Mouse (Mus musculus) Patski (cell line): ENCODE measurements at regions not wholly inside any gene's neighbourhood (a gene's known extent, or its start where the extent isn't known, plus 50 kb on each side); places are given as distances from the start of the nearest gene placed in this dataset.
"Not testable (repeated sequence)": the region's sequence is repeated elsewhere in the genome, so short reads cannot be mapped to it uniquely, and the experiment has no call there.

ENCODE experiments used
- ATAC-seq: fragments of 100-300 bp; one replicate; pipeline ENCODE4 v1.8.0; 2021
- CTCF ChIA-PET: fragments of 350-600 bp; sonication (Branson Sonifier 250); formaldehyde crosslinking; loops from one replicate; lab custom pipeline; 2022; ENCODE audit warnings: inconsistent platforms; lab: Charles Lee
- POLR2A ChIA-PET: fragments of 350-600 bp; sonication (Branson Sonifier 250); formaldehyde crosslinking; loops from one replicate; lab custom pipeline; 2022; ENCODE audit warnings: antibody characterized with exemption, inconsistent platforms; lab: Charles Lee
- DNase-seq: peaks from one replicate; pipeline ENCODE4 v3.0.0-alpha.2; 2011; ENCODE audit warnings: low read depth, low spot score
- H3K27me3 ChIP-seq: fragments of 371-371 bp; one replicate; pipeline ENCODE4 v1.5.1; 2021
- CTCF ChIP-seq: fragments of 100-300 bp; IDR thresholded peaks from one replicate; pipeline ENCODE4 v1.5.1; 2021
- in situ Hi-C: fragments of 300-500 bp; cut with MboI; formaldehyde crosslinking; loops from 3 replicates; pipeline ENCODE4 v1.11.1; 2018; ENCODE audit warnings: low pct_unique_long_range_greater_than_20kb, mixed read lengths

GRCm38 (mm10) chr17:42956588-42956987, 59.8 kb upstream of the Tnfrsf21 start:
- no peak for TF ChIP-seq CTCF
- ChIA-PET CTCF (no interaction called here), POLR2A (no interaction called here)
- in situ Hi-C loops: no loop called here
- H3K27me3 ChIP-seq: no peaks in the 10 kb centered on the region
- DNase-seq: no peak
- ATAC-seq: no peak

GRCm38 (mm10) chr17:42954722-42955121, 61.6 kb upstream of the Tnfrsf21 start:
- POLR2A ChIA-PET: no interaction called here
- no peak for TF ChIP-seq CTCF
- in situ Hi-C loops: no loop called here
- H3K27me3 ChIP-seq: no peaks in the 10 kb centered on the region
- CTCF ChIA-PET: interaction anchor here (1.7 kb wide), 1 partner anchor 11 kb away, joined by 7 read pairs; no protein-coding TSS in a partner anchor
- ATAC-seq: no peak
- no peak for DNase-seq

- CTCF ChIA-PET: interaction anchor here (1.1 to 2.0 kb wide), 7 partner anchors 10 to 332 kb away, joined by 3 to 9 read pairs (median 5); no protein-coding TSS in a partner anchor
- POLR2A ChIA-PET: no interaction called here
- TF ChIP-seq CTCF: no peak
- DNase-seq (no peak), ATAC-seq (no peak)
- in situ Hi-C loops: loop anchor here (10.0 to 25.0 kb wide), 4 partner anchors 70 to 457 kb away; partner anchors contain the start of gene Cd2ap
- H3K27me3 ChIP-seq: no peaks in the 10 kb centered on the region
These were observed 68.0 kb upstream of the Cd2ap start for GRCm38 (mm10) chr17:42944453-42944852.

- DNase-seq (peak; percentile 84), ATAC-seq (peak; percentile 69)
- H3K27me3 ChIP-seq: no peaks in the 10 kb centered on the region
- ChIA-PET POLR2A (no interaction called here), CTCF (interaction anchor here (0.8 to 2.0 kb wide), 12 partner anchors 11 to 135 kb away, joined by 3 to 9 read pairs (median 4); no protein-coding TSS in a partner anchor)
- in situ Hi-C loops: loop anchor here (10.0 to 25.0 kb wide), 4 partner anchors 68 to 456 kb away; partner anchors contain the start of gene Cd2ap
- TF ChIP-seq CTCF: peak; percentile 80
These were observed 66.8 kb upstream of the Cd2ap start for GRCm38 (mm10) chr17:42943272-42943696.

GRCm38 (mm10) chr17:42939476-42939875, 63.0 kb upstream of the Cd2ap start:
- DNase-seq (peak; percentile 80), ATAC-seq (no peak)
- no peak for TF ChIP-seq CTCF
- CTCF ChIA-PET: interaction anchor here (1.0 to 2.3 kb wide), 5 partner anchors 29 to 140 kb away, joined by 3 to 7 read pairs (median 4); no protein-coding TSS in a partner anchor
- no peaks in the 10 kb centered on the region for H3K27me3 ChIP-seq
- POLR2A ChIA-PET: interaction anchor here (1.6 kb wide), 1 partner anchor 64 kb away, joined by 7 read pairs; no protein-coding TSS in a partner anchor
- in situ Hi-C loops: loop anchor here (25.0 kb wide), 2 partner anchors 277 to 452 kb away; no protein-coding TSS in a partner anchor

- ChIA-PET CTCF (interaction anchor here (0.8 to 2.3 kb wide), 4 partner anchors 25 to 139 kb away, joined by 3 to 7 read pairs (median 4); no protein-coding TSS in a partner anchor), POLR2A (interaction anchor here (1.6 kb wide), 1 partner anchor 63 kb away, joined by 7 read pairs; no protein-coding TSS in a partner anchor)
- H3K27me3 ChIP-seq: no peaks in the 10 kb centered on the region
- DNase-seq (peak; percentile 60), ATAC-seq (peak; percentile 84)
- no peak for TF ChIP-seq CTCF
- in situ Hi-C loops: loop anchor here (25.0 kb wide), 2 partner anchors 276 to 451 kb away; no protein-coding TSS in a partner anchor
These were observed 62.1 kb upstream of the Cd2ap start for GRCm38 (mm10) chr17:42938579-42938978.

GRCm38 (mm10) chr17:42937480-42937879, 61.0 kb upstream of the Cd2ap start:
- POLR2A ChIA-PET, CTCF ChIA-PET, ATAC-seq, DNase-seq, H3K27me3 ChIP-seq: not testable (repeated sequence)
- in situ Hi-C loops: loop anchor here (25.0 kb wide), 2 partner anchors 275 to 450 kb away; no protein-coding TSS in a partner anchor
- peak; percentile 28 for TF ChIP-seq CTCF

- no peak for TF ChIP-seq CTCF
- no peak for DNase-seq
- H3K27me3 ChIP-seq: no peaks in the 10 kb centered on the region
- in situ Hi-C loops: loop anchor here (25.0 kb wide), 2 partner anchors 272 to 447 kb away; no protein-coding TSS in a partner anchor
- ATAC-seq: peak; percentile 36
- ChIA-PET POLR2A (no interaction called here), CTCF (interaction anchor here (2.6 kb wide), 1 partner anchor 23 kb away, joined by 7 read pairs; no protein-coding TSS in a partner anchor)
These were observed 57.6 kb upstream of the Cd2ap start for GRCm38 (mm10) chr17:42934068-42934467.

GRCm38 (mm10) chr17:42933335-42934004, 57.0 kb upstream of the Cd2ap start:
- CTCF ChIA-PET: interaction anchor here (2.6 kb wide), 1 partner anchor 23 kb away, joined by 7 read pairs; no protein-coding TSS in a partner anchor
- no peaks in the 10 kb centered on the region for H3K27me3 ChIP-seq
- no peak for TF ChIP-seq CTCF
- POLR2A ChIA-PET: no interaction called here
- in situ Hi-C loops: loop anchor here (25.0 kb wide), 2 partner anchors 271 to 446 kb away; no protein-coding TSS in a partner anchor
- no peak for ATAC-seq
- DNase-seq: no peak

GRCm38 (mm10) chr17:42927320-42927719, 50.9 kb upstream of the Cd2ap start:
- ChIA-PET CTCF (no interaction called here), POLR2A (no interaction called here)
- in situ Hi-C loops: loop anchor here (25.0 kb wide), 2 partner anchors 265 to 440 kb away; no protein-coding TSS in a partner anchor
- TF ChIP-seq CTCF: no peak
- no peak for ATAC-seq
- H3K27me3 ChIP-seq: no peaks in the 10 kb centered on the region
- DNase-seq: no peak
